Mouse (Mus musculus): ENCODE data around the gene Runx2.
A peak's percentile ranks its signal among the peaks of the same experiment; 100 is the strongest.

The Runx2 gene

GRCm38 (mm10) chr17:44524146-44524545 is 290.5 kb downstream of the Runx2 start:
- DNase-seq (ENCODE audit: low read depth), result no peak

GRCm38 (mm10) chr17:44522906-44523305 is 291.7 kb downstream of the Runx2 start:
- DNase-seq (ENCODE audit: low read depth), result no peak

DNA sequence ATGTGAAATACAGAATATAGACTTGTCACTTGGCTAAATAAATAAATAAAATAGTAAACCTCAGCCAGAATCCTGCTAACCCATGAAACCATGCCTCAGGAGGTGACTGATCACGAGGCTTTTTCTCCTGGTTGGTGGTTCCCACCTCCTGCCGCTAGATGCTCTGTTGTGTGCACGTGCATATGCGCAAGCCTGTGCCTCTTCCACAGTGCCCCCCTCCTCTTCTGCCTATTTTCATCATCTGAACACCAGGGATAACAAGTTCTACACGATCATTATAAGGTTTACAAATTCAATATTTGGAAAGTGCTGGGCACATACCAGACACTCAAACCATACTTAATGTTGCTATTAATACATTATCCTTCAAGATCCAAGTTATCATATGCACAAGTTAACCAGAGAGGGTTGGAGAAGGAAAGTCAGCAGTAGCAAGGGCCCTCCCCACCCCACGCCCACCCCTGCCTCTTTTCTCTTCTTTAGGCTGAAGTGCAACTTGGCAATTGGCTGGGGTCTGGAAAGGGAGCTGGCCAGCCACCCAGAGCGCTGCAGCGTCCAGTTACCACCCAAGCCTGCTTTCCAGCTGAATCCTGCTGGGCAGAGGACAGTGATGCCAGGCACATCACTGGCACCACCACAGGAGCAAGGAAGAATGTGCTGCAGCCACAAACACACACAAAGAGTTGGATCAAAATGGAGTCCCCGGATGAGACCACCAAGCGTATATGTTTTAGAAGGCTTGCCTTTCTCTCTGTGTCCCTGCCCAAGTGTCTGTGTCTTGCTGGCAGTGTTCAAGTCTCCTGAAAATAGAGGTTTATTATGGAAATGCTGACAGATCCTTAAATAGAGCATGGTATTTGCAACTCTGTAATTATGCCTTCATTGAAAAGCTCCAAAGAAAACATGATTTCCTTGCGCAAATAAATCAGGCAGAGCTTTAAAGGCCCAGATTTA is 294.2 kb downstream of the Runx2 start:
- DNase-seq (ENCODE audit: low read depth), result no peak

DNA sequence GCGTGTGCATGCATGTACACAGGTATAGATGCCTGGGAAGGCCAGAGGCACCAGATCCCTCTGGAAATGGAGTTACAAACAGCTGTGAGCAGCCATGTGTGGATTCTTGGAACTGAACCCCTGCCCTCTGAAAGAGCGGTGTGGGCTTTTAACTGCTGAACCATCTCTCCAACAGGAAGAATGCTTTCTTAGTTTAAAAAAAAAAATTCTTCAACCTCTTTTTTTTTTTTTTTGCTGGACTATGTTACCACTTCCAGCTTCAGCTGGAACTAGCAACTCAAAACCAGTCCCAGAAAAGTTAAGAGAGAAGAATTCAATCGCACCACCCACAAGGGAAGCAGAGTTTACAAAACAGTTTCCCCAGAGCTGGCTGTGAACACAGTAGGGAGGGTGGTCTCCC is 295.2 kb downstream of the Runx2 start:
- peak; percentile 53 for DNase-seq (ENCODE audit: low read depth)

GRCm38 (mm10) chr17:44518156-44518555 is 296.4 kb downstream of the Runx2 start:
- DNase-seq (ENCODE audit: low read depth), result no peak

DNA sequence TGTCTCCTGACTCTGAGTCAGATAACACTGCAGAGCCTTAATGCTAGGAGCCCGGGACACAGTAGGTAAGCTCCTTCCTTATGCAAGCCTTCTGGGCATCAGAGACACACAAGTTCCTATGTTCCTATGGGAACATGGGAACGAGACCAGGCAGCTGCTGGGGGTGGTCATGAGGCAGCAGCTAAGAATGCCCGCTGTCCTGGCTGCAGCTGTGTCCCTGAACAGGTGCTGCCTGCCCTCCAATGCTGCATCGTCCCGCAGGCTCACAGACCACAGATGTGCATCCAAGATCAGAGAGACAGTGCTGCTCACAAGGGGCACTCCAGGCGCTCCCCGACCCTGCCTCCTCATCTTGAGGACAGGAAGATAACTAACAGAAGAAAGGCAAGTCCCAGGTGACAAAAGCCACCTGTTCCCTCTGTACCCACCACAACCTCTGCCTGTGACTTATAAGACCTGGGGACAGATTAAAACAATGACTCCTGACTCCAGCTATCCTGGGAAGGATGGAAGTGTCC is 306.3 kb downstream of the Runx2 start:
- no peak for DNase-seq (ENCODE audit: low read depth)

- DNase-seq (ENCODE audit: low read depth), result no peak
These were observed 306.9 kb downstream of the Runx2 start for GRCm38 (mm10) chr17:44507741-44508140.

DNA sequence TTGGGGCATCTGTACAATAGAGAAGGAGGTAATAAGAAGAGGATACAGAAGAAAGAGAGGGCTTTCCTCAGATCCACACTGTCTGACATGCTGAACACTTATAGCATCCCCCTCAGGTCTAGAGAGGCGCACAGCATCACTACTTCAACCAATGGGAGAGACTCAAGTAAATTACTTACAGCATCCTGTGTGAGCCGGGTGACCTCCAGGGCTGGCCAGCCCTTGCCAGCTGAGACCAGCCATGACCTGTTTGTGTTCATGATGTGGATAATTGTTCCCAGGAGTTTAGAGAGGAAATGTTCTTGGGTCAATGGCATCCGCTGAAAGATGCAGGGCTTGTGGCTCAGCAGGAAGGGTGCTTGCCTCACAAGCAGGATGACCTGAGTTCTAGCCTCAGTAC is 308.1 kb downstream of the Runx2 start:
- no peak for DNase-seq (ENCODE audit: low read depth)

DNA sequence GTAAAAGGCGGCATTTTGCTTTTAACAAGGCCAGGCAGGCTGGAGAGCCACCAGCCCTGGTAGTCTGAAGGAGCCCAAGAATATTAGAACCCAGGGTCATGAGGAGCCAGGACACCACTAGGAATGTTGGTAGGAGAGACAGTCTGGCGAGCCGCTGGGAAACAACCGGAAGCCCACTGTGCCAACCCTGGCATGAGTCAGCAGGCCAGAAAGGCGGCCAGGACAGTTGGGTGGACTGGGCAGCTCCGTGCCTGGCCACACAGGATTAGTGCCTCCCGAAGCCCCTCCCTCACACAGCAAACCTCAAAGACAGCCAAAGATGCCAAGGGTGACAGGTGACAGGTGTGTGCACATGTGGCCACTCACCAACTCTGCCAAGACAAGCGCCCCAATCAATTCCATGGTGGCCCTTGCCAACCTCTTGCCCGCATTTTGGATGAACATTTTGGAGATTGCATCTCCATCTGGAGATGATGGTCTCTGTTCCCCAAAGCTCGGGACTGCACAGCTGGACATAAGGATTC is 309.7 kb downstream of the Runx2 start:
- peak; percentile 62 for DNase-seq (ENCODE audit: low read depth)

DNA sequence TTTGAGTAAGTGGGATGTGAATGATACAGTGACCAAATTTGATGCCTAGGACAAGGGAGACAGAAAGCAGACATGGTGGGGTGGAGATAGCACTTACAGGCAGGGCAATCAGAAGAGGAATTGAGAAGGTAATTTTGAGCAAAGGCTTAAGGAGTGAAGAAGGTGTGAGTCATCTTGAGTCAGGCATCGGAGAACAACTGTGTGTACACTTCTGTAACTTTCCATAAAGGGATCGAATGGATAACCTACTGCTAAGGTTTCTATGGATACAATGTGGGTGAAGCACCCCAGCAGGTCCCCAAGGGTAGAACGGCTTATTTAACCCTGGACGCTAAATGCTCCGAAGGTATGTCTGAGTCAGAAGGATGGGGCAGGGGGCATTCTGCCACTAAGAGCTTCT is 312.4 kb downstream of the Runx2 start:
- no peak for DNase-seq (ENCODE audit: low read depth)

- DNase-seq (ENCODE audit: low read depth), result peak; percentile 96
These were observed 314.2 kb downstream of the Runx2 start for GRCm38 (mm10) chr17:44500306-44500899.

GRCm38 (mm10) chr17:44490164-44490794 is 324.3 kb downstream of the Runx2 start:
- DNase-seq (ENCODE audit: low read depth), result no peak

DNA sequence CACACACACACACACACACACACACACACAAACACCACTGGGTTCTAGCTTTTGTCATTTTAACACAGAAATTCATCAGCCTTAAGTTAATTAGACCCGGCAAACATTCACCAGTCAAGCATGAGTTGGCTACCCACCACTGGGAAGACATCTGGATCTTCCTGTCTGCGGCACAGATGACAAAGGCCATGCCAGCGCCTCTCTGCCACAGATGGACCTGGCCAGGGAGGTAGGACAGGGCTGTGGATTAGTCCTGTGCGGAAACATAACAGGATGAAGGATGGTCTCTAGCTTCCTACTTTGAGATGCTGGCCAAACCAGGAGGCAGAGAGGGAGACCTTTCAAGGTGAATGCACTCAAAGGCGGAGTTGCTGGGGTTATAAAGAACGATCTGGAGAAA is 325.3 kb downstream of the Runx2 start:
- DNase-seq (ENCODE audit: low read depth), result no peak

DNA sequence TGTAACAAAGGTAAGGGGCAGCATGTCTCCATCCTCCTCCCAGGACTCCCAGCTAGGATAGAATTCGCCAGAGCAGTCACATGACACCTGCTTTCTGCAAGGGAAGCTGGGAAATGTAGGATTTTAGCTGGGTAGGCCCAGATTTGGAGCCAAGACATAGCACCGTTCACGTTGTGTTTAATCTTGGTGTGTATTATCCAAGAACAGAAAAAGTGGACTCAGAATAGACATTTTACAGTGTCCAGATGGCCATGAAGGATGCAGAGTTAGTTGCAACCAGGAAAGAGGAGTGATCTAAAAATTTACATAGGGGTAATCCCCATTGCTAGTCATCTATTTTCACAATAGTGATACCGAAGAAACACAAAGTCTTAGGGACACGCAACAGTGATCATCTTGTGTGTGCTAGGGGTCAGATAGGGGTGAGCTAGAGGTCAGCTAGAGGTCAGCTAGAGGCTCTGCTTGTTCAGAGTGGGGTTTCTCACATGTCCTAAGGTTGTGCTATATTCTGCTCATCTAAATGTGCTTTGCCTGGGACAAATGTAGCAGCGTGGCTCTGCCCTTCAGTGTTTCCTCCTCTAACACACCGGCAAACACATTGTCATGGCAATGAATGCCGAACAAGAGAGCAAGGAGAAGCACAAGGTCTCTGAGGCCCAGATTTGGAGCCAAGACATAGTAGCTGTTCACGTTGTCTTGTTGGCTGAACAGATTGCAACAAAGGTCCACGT is 326.9 kb downstream of the Runx2 start:
- DNase-seq (ENCODE audit: low read depth), result no peak

GRCm38 (mm10) chr17:44485337-44485736 is 329.3 kb downstream of the Runx2 start:
- DNase-seq (ENCODE audit: low read depth), result no peak

- no peak for DNase-seq (ENCODE audit: low read depth)
These were observed 334.7 kb downstream of the Runx2 start for GRCm38 (mm10) chr17:44479918-44480317.

- DNase-seq (ENCODE audit: low read depth), result no peak
These were observed 335.1 kb downstream of the Runx2 start for GRCm38 (mm10) chr17:44479491-44479890.

DNA sequence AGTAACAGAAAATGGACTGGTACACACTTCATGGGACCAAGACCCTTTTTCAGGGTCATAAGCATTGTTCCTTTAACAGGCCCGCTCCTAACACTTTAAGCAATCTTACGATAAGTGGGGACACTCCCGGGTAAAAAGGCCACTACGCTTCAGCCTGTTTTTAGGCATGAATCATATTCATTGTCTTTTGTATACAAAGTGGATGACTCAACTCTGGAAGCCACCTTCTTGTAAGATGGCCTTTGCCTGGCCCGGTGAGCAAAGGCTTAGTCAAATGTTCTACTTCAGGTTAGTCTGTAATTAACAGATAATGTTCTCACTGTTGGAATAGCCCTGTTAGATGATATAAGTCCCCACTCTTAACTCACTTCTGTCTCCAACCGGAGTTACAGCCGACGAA is 338.7 kb downstream of the Runx2 start:
- no peak for DNase-seq (ENCODE audit: low read depth)

- DNase-seq (ENCODE audit: low read depth), result no peak
These were observed 340.3 kb downstream of the Runx2 start for GRCm38 (mm10) chr17:44474280-44474679.

DNA sequence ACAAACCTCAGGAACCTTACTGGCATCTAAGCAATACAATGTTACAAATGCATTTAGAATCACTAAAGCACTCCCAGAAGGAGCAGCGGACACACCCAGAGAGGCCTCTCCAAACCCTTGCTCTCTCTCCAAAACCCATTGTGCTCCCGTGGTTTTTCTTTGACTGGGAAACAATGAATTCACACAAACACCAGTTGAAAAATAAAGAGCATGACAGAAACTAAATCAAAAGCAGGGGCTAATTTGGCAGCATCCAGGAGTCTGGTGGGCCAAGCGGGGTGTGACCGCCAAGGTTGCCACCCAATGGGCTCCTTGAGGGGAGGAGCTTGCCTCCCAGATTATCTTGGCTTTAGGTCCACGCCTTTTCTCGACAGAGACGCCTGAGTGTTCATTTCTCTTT is 341.9 kb downstream of the Runx2 start:
- no peak for DNase-seq (ENCODE audit: low read depth)

DNA sequence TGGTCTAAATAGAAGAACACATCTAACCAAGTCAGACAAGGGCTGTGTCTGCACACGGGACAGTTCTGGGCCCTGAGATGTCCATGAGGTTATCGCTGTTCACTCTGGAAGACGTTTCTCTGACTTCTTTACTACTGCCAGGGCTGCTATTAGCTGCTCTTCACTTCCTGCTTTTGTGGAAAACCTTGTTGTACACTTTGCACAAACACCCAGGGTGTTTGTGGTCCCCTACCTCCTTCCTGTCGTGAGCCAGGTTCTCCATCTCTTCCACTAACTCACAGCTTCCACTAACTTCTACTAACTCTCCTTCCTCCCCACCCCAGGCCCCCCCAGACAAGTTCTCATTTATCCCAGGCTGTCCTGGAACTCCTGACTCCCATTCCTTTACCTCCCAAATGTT is 350.9 kb downstream of the Runx2 start:
- no peak for DNase-seq (ENCODE audit: low read depth)

DNA sequence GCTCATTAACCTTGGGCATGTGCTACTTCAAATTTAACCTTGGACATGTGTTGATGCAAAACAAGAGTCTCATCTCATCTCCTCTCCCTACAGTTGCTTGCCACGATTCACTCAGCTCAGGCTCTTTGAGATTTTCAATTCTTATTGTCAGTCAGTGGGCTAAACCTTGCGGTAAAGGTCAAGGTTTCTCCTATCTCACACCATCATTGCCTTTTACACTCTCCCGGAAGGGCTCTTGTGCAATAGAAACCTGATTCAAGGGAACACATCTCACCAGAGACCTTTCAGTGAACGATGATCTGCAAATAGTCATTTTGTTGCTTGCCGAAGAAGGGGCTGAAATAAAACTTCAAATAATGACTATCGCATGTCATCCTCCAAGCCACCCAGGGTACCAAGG is 354.4 kb downstream of the Runx2 start:
- DNase-seq (ENCODE audit: low read depth), result no peak
